Mouse (Mus musculus) midbrain, embryonic 16.5 days (tissue): Measurements from ENCODE around the gene B4gat1. TPM values are rescaled to one million over a fixed set of nuclear protein-coding genes. Genes with fewer than 3 reads are reported as not detected.

ENCODE experiments used
- ATAC-seq: fragments of 200-750 bp; cut with Nextera tagmentation; 2 replicates; pipeline ENCODE4 v1.8.0; 2017; ENCODE audit warnings: moderate TSS enrichment
- H3K27ac ChIP-seq: fragments of 300-500 bp; sonication (generic); 2 replicates; pipeline ENCODE4 v1.5.1; 2014; ENCODE audit warnings: mild to moderate bottlenecking, low read length, mixed read lengths
- H3K27me3 ChIP-seq: fragments of 300-500 bp; sonication (generic); 2 replicates; pipeline ENCODE4 v1.6.1; 2014; ENCODE audit warnings: low read depth, low read length, mixed read lengths; ENCODE audit not compliant: control insufficient read depth, insufficient read depth
- H3K36me3 ChIP-seq: fragments of 300-500 bp; sonication (generic); 2 replicates; pipeline ENCODE4 v1.6.1; 2014; ENCODE audit warnings: mild to moderate bottlenecking, low read length, moderate library complexity, mixed read lengths; ENCODE audit not compliant: control insufficient read depth, insufficient read depth
- H3K4me1 ChIP-seq: fragments of 300-500 bp; sonication (generic); 2 replicates; pipeline ENCODE4 v1.6.1; 2014; ENCODE audit warnings: mild to moderate bottlenecking, low read length, mixed read lengths; ENCODE audit not compliant: control insufficient read depth, insufficient read depth
- H3K4me2 ChIP-seq: fragments of 300-500 bp; sonication (generic); 2 replicates; pipeline ENCODE4 v1.6.1; 2014; ENCODE audit warnings: mild to moderate bottlenecking, low read length, mixed read lengths
- H3K4me3 ChIP-seq: fragments of 300-500 bp; sonication (generic); 2 replicates; pipeline ENCODE4 v1.5.1; 2014; ENCODE audit warnings: low read depth, mild to moderate bottlenecking, low read length, moderate library complexity, mixed read lengths
- H3K9ac ChIP-seq: fragments of 300-500 bp; sonication (generic); 2 replicates; pipeline ENCODE4 v1.6.1; 2014; ENCODE audit warnings: low read depth, low read length, mixed read lengths
- H3K9me3 ChIP-seq: fragments of 300-500 bp; sonication (generic); replicated peaks from 2 replicates; pipeline ENCODE4 v1.6.1; 2014; ENCODE audit warnings: mild to moderate bottlenecking, low read length, mixed read lengths; ENCODE audit not compliant: control insufficient read depth, poor library complexity, severe bottlenecking
- WGBS: fragments of 180-500 bp; shearing (Covaris S2); extraction: QIAGEN DNeasy Blood & Tissue Kit; methylation state at CpG from one replicate; pipeline ENCODE4 v1.1.7; 2014; 5-methylcytosine and 5-hydroxymethylcytosine counted together
- polyA plus RNA-seq: library from polyadenylated mRNA; unstranded; fragments of >200 nt; fragmentation: Nextera tagmentation; extraction: Ambion mirVana; gene quantifications from 2 replicates; pipeline ENCODE4 v1.2.1, GENCODE M21; 2015

Gene B4gat1
- polyA plus RNA-seq, 1 experiment from 2014 or later: 102 TPM

DNA sequence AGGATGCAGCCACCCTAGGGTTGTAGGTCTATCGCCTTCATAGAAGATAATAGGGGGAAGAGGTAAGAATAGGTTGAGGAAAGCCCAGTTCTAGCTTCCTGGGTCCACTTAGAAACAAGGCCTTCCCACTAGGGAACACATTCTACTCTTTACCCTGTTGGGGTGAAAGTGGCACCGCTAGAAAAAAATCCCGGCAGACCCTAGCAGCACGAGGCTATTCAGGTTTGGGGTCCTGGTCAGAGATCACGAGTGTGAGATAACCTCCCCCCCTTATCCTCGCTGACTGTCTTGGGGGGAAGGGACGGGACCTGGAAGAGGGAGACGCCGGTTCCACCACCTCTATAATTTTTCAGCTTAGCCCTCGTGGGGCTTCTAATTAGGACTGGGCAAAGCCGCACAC, 32.5 kb downstream of the B4gat1 start:
- H3K27ac ChIP-seq: no peak overlapping the region
- H3K36me3 ChIP-seq: no peaks in the 10 kb centered on the region
- peaks cover 16% of the 10 kb centered on the region for H3K4me1 ChIP-seq
- no peak for ATAC-seq
- 6% methylated on average over 11 of the region's 11 CpGs for WGBS
- H3K9ac ChIP-seq: peak overlapping the region; percentile 53
- peaks cover 33% of the 10 kb centered on the region for H3K27me3 ChIP-seq
- peak overlapping the region; percentile 79 for H3K4me2 ChIP-seq
- peak overlapping the region; percentile 45 for H3K4me3 ChIP-seq
- H3K9me3 ChIP-seq: no peaks in the 10 kb centered on the region

DNA sequence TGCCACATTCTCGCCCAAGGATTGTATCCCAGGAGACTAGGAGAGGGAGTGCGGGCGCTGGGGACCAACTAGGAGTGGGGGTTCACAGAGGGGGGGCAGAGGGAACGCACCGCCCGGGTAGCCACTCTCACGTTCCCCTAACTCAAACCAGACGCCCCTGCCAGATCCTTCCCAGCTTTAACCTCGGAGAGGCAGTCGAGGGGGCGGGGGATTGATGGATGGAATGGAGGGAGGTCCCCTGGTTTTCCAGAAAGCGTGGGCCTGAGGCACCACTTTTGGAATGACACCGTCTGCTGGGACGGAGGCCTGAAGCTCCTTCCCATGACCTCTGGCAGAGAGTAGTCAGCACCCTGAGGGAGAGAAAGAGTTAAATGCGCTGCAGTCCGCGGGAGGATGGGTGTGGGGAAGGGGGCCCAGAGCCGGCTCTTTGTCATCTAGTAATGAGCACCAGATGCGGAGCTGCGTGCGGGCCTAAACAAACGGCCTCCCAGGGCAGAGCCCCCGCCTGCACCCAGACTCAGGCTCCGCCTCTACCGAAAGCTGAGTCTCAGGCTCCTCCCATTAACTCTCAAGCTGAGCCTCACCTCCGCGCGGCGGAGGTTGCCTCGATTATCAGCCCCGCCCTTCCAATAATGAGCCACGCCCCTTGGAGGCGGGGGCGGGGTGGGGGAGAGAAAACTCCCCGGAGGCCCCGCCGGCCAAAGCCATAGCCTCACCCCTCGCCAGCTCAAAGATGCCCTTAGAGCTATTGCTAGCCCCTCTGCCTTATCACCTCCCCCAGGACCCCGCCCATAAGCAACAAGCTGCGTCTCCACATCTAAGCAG, 33.1 kb downstream of the B4gat1 start:
- peaks cover 32% of the 10 kb centered on the region for H3K27me3 ChIP-seq
- H3K36me3 ChIP-seq: no peaks in the 10 kb centered on the region
- H3K9ac ChIP-seq: peak overlapping the region; percentile 53
- peak overlapping the region; percentile 79 for H3K4me2 ChIP-seq
- no peak overlapping the region for H3K27ac ChIP-seq
- no peaks in the 10 kb centered on the region for H3K9me3 ChIP-seq
- WGBS: under 1% methylated on average over 37 of the region's 40 CpGs
- ATAC-seq: peak; percentile 75
- H3K4me3 ChIP-seq: peak overlapping the region; percentile 45
- H3K4me1 ChIP-seq: peaks cover 16% of the 10 kb centered on the region

DNA sequence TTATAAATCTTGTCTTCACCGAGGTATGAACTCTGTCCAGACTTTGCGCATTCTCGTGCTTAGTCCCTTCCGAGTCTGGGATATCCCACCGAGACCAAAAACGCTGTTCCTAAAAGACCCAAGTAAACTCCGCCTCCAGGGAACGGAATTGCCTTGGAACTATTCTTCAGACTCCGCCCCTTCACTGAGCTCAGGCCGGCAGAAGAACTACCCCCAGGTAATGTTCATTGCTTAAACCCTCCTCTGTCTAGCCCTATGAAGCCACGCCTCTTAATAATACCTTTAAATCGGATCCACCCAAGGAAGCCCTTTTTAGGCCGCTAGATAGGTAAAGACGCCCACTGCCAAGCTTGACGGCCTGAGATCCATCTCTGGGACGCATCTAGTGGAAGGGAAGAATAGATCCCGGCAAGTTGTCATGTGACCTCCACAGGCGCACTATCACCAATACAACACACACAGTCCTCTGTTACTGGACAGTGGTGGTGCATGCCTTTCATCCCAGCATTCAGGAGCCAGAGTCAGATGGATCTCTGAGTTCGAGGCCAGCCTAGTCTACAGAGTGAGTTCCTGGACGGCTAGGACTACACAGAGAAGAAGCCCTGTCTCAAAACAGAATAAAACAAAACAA, 33.9 kb downstream of the B4gat1 start:
- Histone ChIP-seq H3K4me2 (peak overlapping the region; percentile 79), H3K27ac (no peak overlapping the region), H3K4me1 (peaks cover 16% of the 10 kb centered on the region), H3K9ac (peak overlapping the region; percentile 53), H3K9me3 (no peaks in the 10 kb centered on the region), H3K27me3 (peaks cover 27% of the 10 kb centered on the region), H3K36me3 (no peaks in the 10 kb centered on the region), H3K4me3 (peak overlapping the region; percentile 45)
- WGBS: 3% methylated on average over 20 of the region's 20 CpGs
- ATAC-seq: peak; percentile 9; the same call in 1 of the 2 replicates

DNA sequence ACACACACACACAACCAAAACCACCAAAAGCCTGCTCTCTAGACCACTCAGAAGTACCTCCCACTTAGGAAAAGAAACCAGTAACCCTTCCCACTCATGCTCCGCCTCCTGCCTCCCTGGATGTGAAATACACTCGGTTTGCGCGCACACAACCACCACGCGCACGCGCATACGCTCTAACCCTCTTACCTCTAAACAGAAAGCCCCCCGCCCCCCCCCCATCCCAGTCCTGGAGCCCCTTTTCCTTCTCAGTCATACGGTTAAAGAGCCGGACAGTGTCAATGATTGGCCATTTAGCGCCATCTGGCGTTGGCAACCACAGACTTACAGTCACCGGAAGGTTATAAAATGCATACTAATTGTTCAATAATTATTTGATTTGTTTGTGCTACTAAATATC, 34.4 kb downstream of the B4gat1 start:
- H3K4me2 ChIP-seq: peak overlapping the region; percentile 79
- H3K27me3 ChIP-seq: peaks cover 27% of the 10 kb centered on the region
- peak overlapping the region; percentile 34; the same call in 1 of the 2 replicates for H3K9ac ChIP-seq
- WGBS: under 1% methylated on average over 15 of the region's 15 CpGs
- H3K36me3 ChIP-seq: no peaks in the 10 kb centered on the region
- H3K27ac ChIP-seq: no peak overlapping the region
- H3K4me3 ChIP-seq: peak overlapping the region; percentile 45; the same call in 1 of the 2 replicates
- ATAC-seq: no peak
- H3K4me1 ChIP-seq: peaks cover 12% of the 10 kb centered on the region
- no peaks in the 10 kb centered on the region for H3K9me3 ChIP-seq

GRCm38 (mm10) chr19:5073518-5073917, 34.9 kb downstream of the B4gat1 start:
- no peak overlapping the region for H3K4me2 ChIP-seq
- no peak overlapping the region for H3K4me3 ChIP-seq
- ATAC-seq: no peak
- no peak overlapping the region for H3K9ac ChIP-seq
- 44% methylated on average over 5 of the region's 5 CpGs for WGBS
- no peak overlapping the region for H3K27ac ChIP-seq
- no peaks in the 10 kb centered on the region for H3K36me3 ChIP-seq
- peaks cover 8% of the 10 kb centered on the region for H3K4me1 ChIP-seq
- peaks cover 25% of the 10 kb centered on the region for H3K27me3 ChIP-seq
- H3K9me3 ChIP-seq: no peaks in the 10 kb centered on the region

- H3K9ac ChIP-seq: no peak overlapping the region
- peaks cover 5% of the 10 kb centered on the region; the same call in 1 of the 2 replicates for H3K36me3 ChIP-seq
- no peaks in the 10 kb centered on the region for H3K4me1 ChIP-seq
- no peak overlapping the region for H3K27ac ChIP-seq
- H3K27me3 ChIP-seq: peaks cover 44% of the 10 kb centered on the region
- 96% methylated on average over 1 of the region's 1 CpGs for WGBS
- no peak for ATAC-seq
- no peaks in the 10 kb centered on the region for H3K9me3 ChIP-seq
- H3K4me2 ChIP-seq: no peak overlapping the region
- H3K4me3 ChIP-seq: no peak overlapping the region
Observed at GRCm38 (mm10) chr19:5079279-5079678, 40.7 kb downstream of the B4gat1 start.

DNA sequence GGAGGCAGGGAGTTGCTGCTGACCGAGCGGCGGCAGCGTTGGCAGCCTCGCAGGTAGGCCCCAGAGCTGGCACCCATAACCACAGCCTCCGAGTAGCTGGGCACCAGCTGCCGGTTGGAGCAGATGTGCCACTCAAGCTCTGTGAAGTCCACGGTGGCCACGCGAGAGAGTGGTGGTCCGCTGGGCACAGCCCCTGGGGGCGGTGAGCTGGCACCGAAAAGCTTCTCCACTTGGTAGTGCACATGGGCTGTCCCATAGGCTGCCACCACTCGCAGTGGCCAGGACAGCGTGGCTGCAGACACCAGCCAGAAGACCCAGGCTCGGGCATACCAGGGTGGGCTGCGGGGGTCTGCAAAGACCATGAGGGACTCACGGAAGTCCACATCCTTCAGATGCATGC, 43.4 kb downstream of the B4gat1 start:
- peaks cover 5% of the 10 kb centered on the region; the same call in 1 of the 2 replicates for H3K36me3 ChIP-seq
- H3K27ac ChIP-seq: no peak overlapping the region
- no peak for ATAC-seq
- H3K4me1 ChIP-seq: peaks cover 3% of the 10 kb centered on the region; the same call in 1 of the 2 replicates
- H3K4me2 ChIP-seq: no peak overlapping the region
- H3K4me3 ChIP-seq: no peak overlapping the region
- no peak overlapping the region for H3K9ac ChIP-seq
- H3K9me3 ChIP-seq: no peaks in the 10 kb centered on the region
- peaks cover 47% of the 10 kb centered on the region for H3K27me3 ChIP-seq
- 68% methylated on average over 18 of the region's 18 CpGs for WGBS

DNA sequence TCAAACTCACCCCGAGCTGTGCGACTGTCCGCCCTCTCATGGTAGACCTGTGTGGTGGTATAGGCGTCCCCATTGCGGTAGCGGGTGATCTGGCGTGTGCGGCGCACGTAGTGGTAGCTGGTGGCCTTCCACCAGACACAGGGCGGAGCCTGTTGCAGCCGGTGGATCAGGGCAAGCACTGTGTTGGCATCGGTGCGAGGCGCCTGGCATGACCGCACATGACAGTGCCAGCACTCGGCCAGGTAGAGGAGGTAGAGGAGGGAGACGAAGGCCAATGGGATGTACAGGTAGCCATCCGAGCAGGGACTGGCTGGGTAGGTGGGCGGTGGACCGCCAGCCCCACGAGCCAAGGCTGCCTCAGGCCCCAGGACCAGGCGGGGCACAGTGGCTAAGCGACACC, 44.0 kb downstream of the B4gat1 start:
- 71% methylated on average over 24 of the region's 24 CpGs for WGBS
- Histone ChIP-seq H3K4me1 (peaks cover 8% of the 10 kb centered on the region; the same call in 1 of the 2 replicates), H3K4me2 (no peak overlapping the region), H3K27me3 (peaks cover 47% of the 10 kb centered on the region), H3K36me3 (peaks cover 5% of the 10 kb centered on the region; the same call in 1 of the 2 replicates), H3K27ac (no peak overlapping the region), H3K9ac (no peak overlapping the region), H3K4me3 (no peak overlapping the region), H3K9me3 (no peaks in the 10 kb centered on the region)
- no peak for ATAC-seq
